17 mouse cellular contexts compared by ENCODE assay signal in the genomic region with DNA sequence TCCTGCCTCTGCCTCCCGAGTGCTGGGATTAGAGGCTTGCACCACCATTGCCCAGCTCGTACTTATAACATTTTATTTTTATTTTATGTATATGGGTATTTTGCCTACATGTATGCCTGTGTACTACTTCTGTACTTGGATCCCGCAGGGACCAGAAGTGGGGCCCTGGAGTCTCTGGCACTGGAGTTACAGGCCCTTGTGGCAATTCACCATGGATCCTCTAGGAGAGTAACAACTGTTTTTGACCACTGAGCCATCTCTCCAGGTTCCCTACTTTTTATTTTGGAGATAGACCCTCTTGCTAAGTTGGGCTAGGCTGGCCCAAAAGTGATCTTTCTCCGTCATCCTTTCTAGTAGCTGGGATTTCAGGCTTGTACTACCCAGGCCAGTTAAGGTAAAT. TPM values are rescaled to one million over a fixed set of nuclear protein-coding genes. Genes with fewer than 3 reads are reported as not detected.
DNase-seq lines count a peak whose midpoint lies in the region; ATAC-seq lines count a peak whose summit lies in the region.
"Had no signal": no experiment of that assay in that cellular context is flagged by ENCODE, and none has a peak within 500 bp of the region (broad histone marks: within the 10 kb centered on the region; RNA-seq: fewer than 3 reads in every experiment).

No protein-coding gene starts in this region.

- H3K27me3 ChIP-seq in limb, embryonic 12.5 days, result no peaks in the 10 kb centered on the region
- no peaks in the 10 kb centered on the region for H3K27me3 ChIP-seq in limb, embryonic 10.5 days (ENCODE audit: low read depth, poor library complexity, severe bottlenecking)
- H3K27me3 ChIP-seq in limb, embryonic 15.5 days, result no peaks in the 10 kb centered on the region
- H3K27me3 ChIP-seq: forebrain, embryonic 13.5 days; hindbrain, embryonic 15.5 days; midbrain, embryonic 13.5 days; neural tube, embryonic 15.5 days had no signal

- WGBS in limb, embryonic 12.5 days, result 95% methylated on average over 4 of the region's 4 CpGs
- 96% methylated on average over 4 of the region's 4 CpGs for WGBS in limb, embryonic 10.5 days
- WGBS in limb, embryonic 15.5 days, result 94% methylated on average over 4 of the region's 4 CpGs

- peaks cover 15% of the 10 kb centered on the region; the same call in 1 of the 2 replicates for H3K4me1 ChIP-seq in limb, embryonic 12.5 days (replicated peaks)
- H3K4me1 ChIP-seq in limb, embryonic 10.5 days, result peaks cover 15% of the 10 kb centered on the region
- H3K4me1 ChIP-seq in limb, embryonic 15.5 days, result peaks cover 27% of the 10 kb centered on the region

- DNase-seq in limb, embryonic 10.5 days (ENCODE audit: low spot score), result no peak
- DNase-seq in ES-CJ7 (ENCODE audit: low read depth, low spot score) (peak; percentile 61), ZHBTc4 (ENCODE audit: low read depth, low spot score) (peak; percentile 49)
- no peak for DNase-seq in layer of hippocampus, adult 11-12 months (ENCODE audit: low spot score)
- DNase-seq in embryo, embryonic 10 days (ENCODE audit: low spot score), result no peak
- DNase-seq: cerebellum, adult 8-10 months; gastrocnemius, postnatal 25 days; kidney, adult 9 months; thymus, adult 18-20 months had no signal

- no peaks in the 10 kb centered on the region for H3K9me3 ChIP-seq in limb, embryonic 12.5 days
- no peaks in the 10 kb centered on the region for H3K9me3 ChIP-seq in limb, embryonic 10.5 days (replicated peaks)
- H3K9me3 ChIP-seq in limb, embryonic 15.5 days, result no peaks in the 10 kb centered on the region
- H3K9me3 ChIP-seq: forebrain, embryonic 13.5 days; hindbrain, embryonic 15.5 days; midbrain, embryonic 13.5 days; neural tube, embryonic 15.5 days had no signal

- no peak overlapping the region for H3K9ac ChIP-seq in limb, embryonic 12.5 days (replicated peaks)
- no peak overlapping the region for H3K9ac ChIP-seq in limb, embryonic 15.5 days
- H3K9ac ChIP-seq: forebrain, embryonic 13.5 days; hindbrain, embryonic 15.5 days; midbrain, embryonic 13.5 days; neural tube, embryonic 15.5 days had no signal

- ATAC-seq in limb, embryonic 12.5 days (ENCODE audit: insufficient number of reproducible peaks, insufficient read depth, low FRiP score, low TSS enrichment, low read depth), result no peak
- no peak for ATAC-seq in limb, embryonic 15.5 days (ENCODE audit: insufficient number of reproducible peaks, low FRiP score, low TSS enrichment, low read depth)
- ATAC-seq: activated CD4-positive, CD25-positive, alpha-beta regulatory T cell, adult 4 months; forebrain, embryonic 13.5 days; midbrain, embryonic 13.5 days had no signal

- peak overlapping the region; percentile 59; the same call in 1 of the 2 replicates for H3K27ac ChIP-seq in limb, embryonic 12.5 days
- H3K27ac ChIP-seq in limb, embryonic 10.5 days, result no peak overlapping the region
- H3K27ac ChIP-seq in limb, embryonic 15.5 days, result peak overlapping the region; percentile 76
- H3K27ac ChIP-seq: forebrain, embryonic 13.5 days; hindbrain, embryonic 15.5 days; midbrain, embryonic 13.5 days had no signal

- no peaks in the 10 kb centered on the region for H3K36me3 ChIP-seq in limb, embryonic 12.5 days
- H3K36me3 ChIP-seq in limb, embryonic 10.5 days, result no peaks in the 10 kb centered on the region
- no peaks in the 10 kb centered on the region for H3K36me3 ChIP-seq in limb, embryonic 15.5 days
- H3K36me3 ChIP-seq: hindbrain, embryonic 15.5 days; midbrain, embryonic 13.5 days; neural tube, embryonic 15.5 days had no signal

- H3K4me2 ChIP-seq in limb, embryonic 12.5 days, result no peak overlapping the region
- no peak overlapping the region for H3K4me2 ChIP-seq in limb, embryonic 15.5 days
- H3K4me2 ChIP-seq: forebrain, embryonic 13.5 days; hindbrain, embryonic 15.5 days; midbrain, embryonic 13.5 days; neural tube, embryonic 15.5 days had no signal

- H3K4me3 ChIP-seq in limb, embryonic 12.5 days (replicated peaks), result no peak overlapping the region
- H3K4me3 ChIP-seq in limb, embryonic 10.5 days, result no peak overlapping the region
- no peak overlapping the region for H3K4me3 ChIP-seq in limb, embryonic 15.5 days
- H3K4me3 ChIP-seq: forebrain, embryonic 13.5 days; hindbrain, embryonic 15.5 days; midbrain, embryonic 13.5 days; myocyte; neural tube, embryonic 15.5 days had no signal

RNA-seq across cellular contexts. Expression of gene Stk11ip, which starts 2.9 kb away (rescaled TPM):
- polyA plus RNA-seq in limb, embryonic 12.5 days (2016; fragmentation: Nextera tagmentation; extraction: Ambion mirVana), result 29.3 and 30.3 TPM in 2 replicates
- polyA plus RNA-seq in limb, embryonic 10.5 days (2016; fragmentation: Nextera tagmentation; extraction: Ambion mirVana), result 31.6 and 33.8 TPM in 2 replicates
- 19.9 and 20.2 TPM in 2 replicates for polyA plus RNA-seq in limb, embryonic 15.5 days (2015; fragmentation: Nextera tagmentation; extraction: Ambion mirVana)

RNA-seq across cellular contexts. Expression of gene Inha, which starts 11.6 kb away (rescaled TPM):
- polyA plus RNA-seq in limb, embryonic 12.5 days (2016; fragmentation: Nextera tagmentation; extraction: Ambion mirVana), result 9.5 and 11.9 TPM in 2 replicates
- polyA plus RNA-seq in limb, embryonic 10.5 days (2016; fragmentation: Nextera tagmentation; extraction: Ambion mirVana), result 2.4 and 4.2 TPM in 2 replicates
- 11.2 and 12.2 TPM in 2 replicates for polyA plus RNA-seq in limb, embryonic 15.5 days (2015; fragmentation: Nextera tagmentation; extraction: Ambion mirVana)
- polyA plus RNA-seq: activated CD4-positive, CD25-positive, alpha-beta regulatory T cell, adult 4 months had no signal

RNA-seq across cellular contexts. Expression of gene Obsl1, which starts 12.2 kb away (rescaled TPM):
- 98.3 and 104 TPM in 2 replicates for polyA plus RNA-seq in limb, embryonic 12.5 days (2016; fragmentation: Nextera tagmentation; extraction: Ambion mirVana)
- polyA plus RNA-seq in limb, embryonic 10.5 days (2016; fragmentation: Nextera tagmentation; extraction: Ambion mirVana), result 68.0 and 75.5 TPM in 2 replicates
- polyA plus RNA-seq in limb, embryonic 15.5 days (2015; fragmentation: Nextera tagmentation; extraction: Ambion mirVana), result 83.7 and 90.9 TPM in 2 replicates
- polyA plus RNA-seq: activated CD4-positive, CD25-positive, alpha-beta regulatory T cell, adult 4 months had no signal

RNA-seq across cellular contexts. Expression of gene Slc4a3, which starts 27.6 kb away (rescaled TPM):
- polyA plus RNA-seq in limb, embryonic 12.5 days (2016; fragmentation: Nextera tagmentation; extraction: Ambion mirVana), result 33.6 and 33.7 TPM in 2 replicates
- 13.9 and 18.9 TPM in 2 replicates for polyA plus RNA-seq in limb, embryonic 10.5 days (2016; fragmentation: Nextera tagmentation; extraction: Ambion mirVana)
- polyA plus RNA-seq in limb, embryonic 15.5 days (2015; fragmentation: Nextera tagmentation; extraction: Ambion mirVana), result 24.1 and 24.8 TPM in 2 replicates

RNA-seq across cellular contexts. Expression of gene Tmem198, which starts 39.1 kb away (rescaled TPM):
- 0.36 and 0.74 TPM in 2 replicates for polyA plus RNA-seq in limb, embryonic 12.5 days (2016; fragmentation: Nextera tagmentation; extraction: Ambion mirVana)
- polyA plus RNA-seq in limb, embryonic 10.5 days (2016; fragmentation: Nextera tagmentation; extraction: Ambion mirVana), result 0.35 and 0.69 TPM in 2 replicates
- 0.74 and 0.79 TPM in 2 replicates for polyA plus RNA-seq in limb, embryonic 15.5 days (2015; fragmentation: Nextera tagmentation; extraction: Ambion mirVana)

Comparison
In these comparisons a context has a peak if more than half of its experiments do, and no peak if none do; other contexts are left out.
1. DNase-seq: peak in ES-CJ7 (single experiment) and ZHBTc4 (single experiment); none in limb, embryonic 10.5 days (single experiment), layer of hippocampus, adult 11-12 months (single experiment) and embryo, embryonic 10 days (single experiment).